Mouse (Mus musculus): ENCODE measurements around the gene Slc35f1. TPM values are rescaled to one million over a fixed set of nuclear protein-coding genes. Genes with fewer than 3 reads are reported as not detected.

Slc35f1 gene
- polyA plus RNA-seq, 1 experiment from 2014 or later, result 44.5 TPM

DNA sequence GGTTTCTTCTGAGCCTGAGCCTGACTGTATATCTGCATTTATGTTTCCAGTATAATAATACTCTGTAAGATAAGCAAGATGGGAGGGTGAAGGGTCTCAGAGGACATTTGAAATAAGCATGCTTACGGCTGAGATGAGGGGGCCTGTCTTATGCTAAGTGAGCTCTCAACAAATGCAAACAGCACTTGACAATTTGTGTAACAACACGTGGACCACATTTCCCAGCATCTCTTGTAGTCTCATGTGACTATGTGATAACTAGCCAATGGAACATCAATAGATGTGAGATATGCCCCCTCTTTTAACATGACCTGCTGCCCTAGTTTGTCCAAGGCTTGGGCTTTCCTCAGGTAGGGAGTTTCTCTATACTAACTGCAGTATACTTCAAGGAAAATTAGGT, 460.0 kb downstream of the Slc35f1 start:
- H3K4me3 ChIP-seq, result no peak overlapping the region
- no peaks in the 10 kb centered on the region for H3K27me3 ChIP-seq
- H3K27ac ChIP-seq (replicated peaks), result no peak overlapping the region
- no peak overlapping the region for H3K4me2 ChIP-seq
- no peaks in the 10 kb centered on the region for H3K36me3 ChIP-seq
- no peak overlapping the region for H3K9ac ChIP-seq
- no peaks in the 10 kb centered on the region for H3K9me3 ChIP-seq
- no peak for ATAC-seq (ENCODE audit: low FRiP score, low read depth)
- no peaks in the 10 kb centered on the region for H3K4me1 ChIP-seq (replicated peaks)
- 71% methylated on average over 2 of the region's 2 CpGs for WGBS

DNA sequence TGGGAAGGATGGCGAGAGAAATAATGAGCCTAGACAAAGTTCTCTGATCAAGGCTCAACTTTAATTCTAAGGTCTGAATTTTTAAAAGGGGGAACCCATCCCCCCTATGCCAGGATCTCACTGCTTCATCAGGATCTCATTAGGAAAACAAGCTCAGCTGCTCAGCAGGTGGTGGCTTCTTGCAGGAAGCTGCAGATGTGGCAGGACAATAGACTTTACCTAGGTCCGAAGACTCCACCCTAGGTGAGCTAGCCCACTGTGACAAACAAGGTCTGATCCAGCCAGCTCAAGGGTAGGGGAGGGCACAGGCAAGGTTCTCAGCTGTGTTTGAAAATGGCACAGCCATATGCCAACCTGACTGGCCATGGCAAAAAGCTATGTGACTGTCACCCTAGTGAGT, 460.6 kb downstream of the Slc35f1 start:
- no peak overlapping the region for H3K4me3 ChIP-seq
- H3K9me3 ChIP-seq, result no peaks in the 10 kb centered on the region
- 81% methylated on average over 2 of the region's 2 CpGs for WGBS
- H3K4me2 ChIP-seq, result no peak overlapping the region
- ATAC-seq (ENCODE audit: low FRiP score, low read depth), result no peak
- H3K36me3 ChIP-seq, result no peaks in the 10 kb centered on the region
- H3K4me1 ChIP-seq (replicated peaks), result no peaks in the 10 kb centered on the region
- no peak overlapping the region for H3K9ac ChIP-seq
- no peaks in the 10 kb centered on the region for H3K27me3 ChIP-seq
- no peak overlapping the region for H3K27ac ChIP-seq (replicated peaks)

DNA sequence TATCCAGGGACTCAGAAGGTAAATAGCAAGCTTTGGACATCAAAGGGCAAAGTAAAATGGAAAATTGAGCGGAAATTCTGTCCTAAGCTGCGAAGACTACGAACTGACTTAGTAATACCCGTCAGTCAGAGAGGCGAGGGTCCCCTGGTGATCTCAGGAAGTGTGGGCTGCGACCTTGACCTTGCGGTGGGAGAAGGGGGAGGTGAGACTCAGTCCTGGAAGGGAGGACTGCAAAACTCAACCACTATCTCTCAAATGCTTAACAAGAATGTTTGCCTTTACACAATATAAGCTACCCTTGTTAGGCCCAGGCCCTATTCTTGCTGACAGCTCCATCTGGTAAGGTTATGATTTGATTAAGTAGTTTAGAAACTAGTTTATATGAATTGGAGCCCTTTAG, 466.0 kb downstream of the Slc35f1 start:
- Histone ChIP-seq H3K4me1 (replicated peaks) (no peaks in the 10 kb centered on the region), H3K36me3 (no peaks in the 10 kb centered on the region), H3K9ac (no peak overlapping the region), H3K4me2 (no peak overlapping the region), H3K27me3 (no peaks in the 10 kb centered on the region), H3K4me3 (no peak overlapping the region), H3K9me3 (no peaks in the 10 kb centered on the region), H3K27ac (replicated peaks) (no peak overlapping the region)
- WGBS, result 64% methylated on average over 7 of the region's 7 CpGs
- ATAC-seq (ENCODE audit: low FRiP score, low read depth), result no peak

DNA sequence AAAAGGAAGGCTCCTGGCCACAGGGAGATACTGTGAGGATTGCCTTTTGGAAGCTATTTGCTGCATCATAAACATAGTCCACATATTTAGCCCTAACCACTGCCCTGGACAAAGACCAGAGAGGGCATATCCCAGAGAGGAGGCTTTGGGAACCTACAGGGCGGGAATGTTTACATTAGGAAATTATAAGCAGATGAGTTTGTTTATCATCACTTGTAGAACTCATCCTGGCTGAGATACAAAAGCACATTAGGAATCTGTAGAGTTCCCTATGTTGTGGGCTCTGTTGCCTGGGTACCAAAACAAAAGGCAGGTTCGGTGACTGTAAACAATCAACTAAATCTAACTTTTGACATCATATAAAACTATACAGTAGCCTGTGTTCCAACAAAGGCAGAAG, 467.4 kb downstream of the Slc35f1 start:
- Histone ChIP-seq H3K4me1 (replicated peaks) (no peaks in the 10 kb centered on the region), H3K9ac (no peak overlapping the region), H3K27me3 (no peaks in the 10 kb centered on the region), H3K4me2 (no peak overlapping the region), H3K9me3 (no peaks in the 10 kb centered on the region), H3K36me3 (no peaks in the 10 kb centered on the region), H3K27ac (replicated peaks) (no peak overlapping the region), H3K4me3 (no peak overlapping the region)
- no peak for ATAC-seq (ENCODE audit: low FRiP score, low read depth)
- 83% methylated on average over 2 of the region's 2 CpGs for WGBS
